Mouse (Mus musculus): ENCODE results near the gene Dcpp1.
A peak's percentile ranks its signal among the peaks of the same experiment; 100 is the strongest.

Dcpp1 gene

DNA sequence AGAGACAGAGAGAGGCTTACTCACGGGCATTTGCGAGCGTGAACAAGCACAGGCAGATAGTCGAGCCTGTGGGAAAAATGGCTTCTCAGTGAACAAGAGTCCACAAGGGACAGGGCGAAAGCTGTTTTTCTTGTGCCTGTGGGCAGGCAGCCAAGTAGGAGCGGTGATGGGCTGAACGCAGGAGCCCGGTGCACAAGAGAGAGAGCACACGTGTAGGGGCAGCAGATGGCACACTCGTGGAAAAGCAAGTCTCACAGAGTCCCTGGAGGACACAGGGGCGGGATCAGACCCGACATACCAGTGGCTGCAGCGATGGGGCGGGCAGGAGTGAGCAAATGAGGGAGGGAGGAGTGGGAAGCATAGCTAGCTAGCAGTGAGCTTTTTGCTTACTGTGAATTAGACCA is 44.4 kb downstream of the Dcpp1 start:
- peak; percentile 45 for DNase-seq (ENCODE audit: low read depth, low spot score)

DNA sequence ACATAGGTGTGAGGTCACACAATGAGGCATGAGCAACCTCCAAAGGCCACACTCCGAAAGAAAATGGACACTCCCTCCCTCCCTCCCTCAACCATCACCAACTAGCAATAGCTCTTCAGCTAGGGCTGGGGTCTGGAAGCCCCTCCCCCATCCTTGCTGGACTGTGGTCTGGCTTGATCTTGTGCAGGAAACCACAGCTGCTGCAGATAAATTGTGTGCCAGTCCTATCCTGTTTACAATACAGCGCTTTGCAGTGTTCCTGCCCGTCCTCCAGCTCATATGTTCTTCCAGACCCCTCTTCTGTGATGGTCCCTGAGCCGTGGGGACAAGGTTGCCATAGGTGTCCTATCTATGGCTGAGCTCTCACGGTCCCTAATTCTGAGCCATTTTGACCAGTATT is 50.5 kb downstream of the Dcpp1 start:
- DNase-seq (ENCODE audit: low read depth, low spot score), result no peak
